Mouse (Mus musculus): ENCODE data around the gene Cd8a. TPM values are rescaled to one million over a fixed set of nuclear protein-coding genes. Genes with fewer than 3 reads are reported as not detected.

The Cd8a gene
- polyA plus RNA-seq, 1 experiment from 2014 or later, result not detected

GRCm38 (mm10) chr6:71423116-71423515 is 49.9 kb downstream of the Cd8a start:
- no peak overlapping the region for H3K27ac ChIP-seq
- H3K4me1 ChIP-seq, result no peaks in the 10 kb centered on the region
- H3K36me3 ChIP-seq, result peaks cover 15% of the 10 kb centered on the region
- H3K9me3 ChIP-seq, result no peaks in the 10 kb centered on the region
- no peak overlapping the region for H3K9ac ChIP-seq
- no peak overlapping the region for H3K4me3 ChIP-seq
- H3K27me3 ChIP-seq (replicated peaks), result no peaks in the 10 kb centered on the region
- 89% methylated on average over 3 of the region's 3 CpGs for WGBS
- no peak for ATAC-seq (ENCODE audit: low FRiP score, low read depth)
- H3K4me2 ChIP-seq (replicated peaks), result no peak overlapping the region

DNA sequence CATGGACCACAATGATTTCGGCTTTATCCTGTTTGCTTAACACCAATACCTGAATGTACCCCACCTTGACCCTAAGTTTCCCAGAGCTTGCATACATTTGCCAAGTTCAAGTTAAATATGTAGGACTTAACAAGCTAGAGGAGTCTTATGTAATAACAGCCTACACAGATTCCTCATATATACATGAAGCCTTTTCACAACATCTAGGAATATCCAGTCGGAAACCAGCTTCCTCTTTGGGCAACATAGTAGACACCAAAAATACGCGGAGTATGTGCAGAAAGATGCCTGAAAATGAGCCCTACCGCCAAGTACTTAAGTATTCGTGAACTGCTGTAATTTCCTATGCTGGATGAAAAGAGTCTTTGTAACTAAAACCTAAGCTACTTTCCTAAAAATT is 52.5 kb downstream of the Cd8a start:
- Histone ChIP-seq H3K4me1 (no peaks in the 10 kb centered on the region), H3K4me2 (replicated peaks) (no peak overlapping the region), H3K36me3 (peaks cover 15% of the 10 kb centered on the region; the same call in 1 of the 2 replicates), H3K4me3 (no peak overlapping the region), H3K27me3 (replicated peaks) (no peaks in the 10 kb centered on the region), H3K9me3 (no peaks in the 10 kb centered on the region), H3K9ac (no peak overlapping the region), H3K27ac (no peak overlapping the region)
- 95% methylated on average over 6 of the region's 6 CpGs for WGBS
- no peak for ATAC-seq (ENCODE audit: low FRiP score, low read depth)

GRCm38 (mm10) chr6:71427996-71428725 is 54.9 kb downstream of the Cd8a start:
- no peak for ATAC-seq (ENCODE audit: low FRiP score, low read depth)
- Histone ChIP-seq H3K27ac (no peak overlapping the region), H3K4me1 (no peaks in the 10 kb centered on the region), H3K9ac (no peak overlapping the region), H3K4me2 (replicated peaks) (no peak overlapping the region), H3K9me3 (no peaks in the 10 kb centered on the region), H3K36me3 (peaks cover 15% of the 10 kb centered on the region; the same call in 1 of the 2 replicates), H3K4me3 (no peak overlapping the region), H3K27me3 (replicated peaks) (no peaks in the 10 kb centered on the region)
- 91% methylated on average over 4 of the region's 4 CpGs for WGBS

Other genes with a start within 250 kb of the Cd8a start
- gene Thnsl2, start 229.0 kb upstream of the Cd8a start, polyA plus RNA-seq (2016; fragmentation: Nextera tagmentation; extraction: Ambion mirVana), result 4.6 and 5.4 TPM in 2 replicates
- gene Fabp1, start 173.6 kb upstream of the Cd8a start, polyA plus RNA-seq (2016; fragmentation: Nextera tagmentation; extraction: Ambion mirVana), result not detected in 2 replicates
- 25.3 and 26.6 TPM in 2 replicates for gene Krcc1, start 101.8 kb upstream of the Cd8a start, polyA plus RNA-seq (2016; fragmentation: Nextera tagmentation; extraction: Ambion mirVana)
- gene Smyd1, start 51.2 kb upstream of the Cd8a start, polyA plus RNA-seq (2016; fragmentation: Nextera tagmentation; extraction: Ambion mirVana), result 2.0 and 2.8 TPM in 2 replicates
- 0.27 TPM in 1 of 2 replicates, not detected in the other for gene Cd8b1, start 50.6 kb upstream of the Cd8a start, polyA plus RNA-seq (2016; fragmentation: Nextera tagmentation; extraction: Ambion mirVana)
- gene Rmnd5a, start 67.2 kb downstream of the Cd8a start, polyA plus RNA-seq (2016; fragmentation: Nextera tagmentation; extraction: Ambion mirVana), result 15.2 and 17.4 TPM in 2 replicates
- 27.0 and 28.4 TPM in 2 replicates for gene Rnf103, start 120.5 kb downstream of the Cd8a start, polyA plus RNA-seq (2016; fragmentation: Nextera tagmentation; extraction: Ambion mirVana)
- gene Chmp3, start 170.4 kb downstream of the Cd8a start, polyA plus RNA-seq (2016; fragmentation: Nextera tagmentation; extraction: Ambion mirVana), result 52.2 and 59.5 TPM in 2 replicates